Mouse (Mus musculus): ENCODE measurements at regions not wholly inside any gene's neighbourhood (a gene's known extent, or its start where the extent isn't known, plus 50 kb on each side); places are given as distances from the start of the nearest gene placed in this dataset.

GRCm38 (mm10) chr3:127987583-127987982 is 91.5 kb upstream of the Fam241a start:
- DNase-seq: no peak
- Histone ChIP-seq H3K36me3 (ENCODE audit: control insufficient read depth, insufficient read depth, low read length) (no peaks in the 10 kb centered on the region), H3K27me3 (ENCODE audit: control insufficient read depth, insufficient read depth, low read length) (no peaks in the 10 kb centered on the region), H3K4me1 (replicated peaks; ENCODE audit: control insufficient read depth, insufficient read depth, low read length) (no peaks in the 10 kb centered on the region), H3K4me3 (ENCODE audit: control insufficient read depth, insufficient read depth, low read length) (no peak overlapping the region), H3K27ac (ENCODE audit: control insufficient read depth, insufficient read depth, low read length) (no peak overlapping the region)
- 80% methylated on average over 6 of the region's 6 CpGs for WGBS
- no peak for TF ChIP-seq CTCF (IDR thresholded peaks at IDR 0.05; ENCODE audit: borderline replicate concordance, control insufficient read depth, extremely low read depth, insufficient read depth, low read length, poor library complexity)
- TF ChIP-seq POLR2A (IDR thresholded peaks at IDR 0.05; ENCODE audit: control insufficient read depth, extremely low read depth, insufficient read depth, low read length, poor library complexity): no peak

GRCm38 (mm10) chr3:127985165-127985564 is 89.0 kb upstream of the Fam241a start:
- Histone ChIP-seq H3K27ac (ENCODE audit: control insufficient read depth, insufficient read depth, low read length) (no peak overlapping the region), H3K27me3 (ENCODE audit: control insufficient read depth, insufficient read depth, low read length) (no peaks in the 10 kb centered on the region), H3K4me1 (replicated peaks; ENCODE audit: control insufficient read depth, insufficient read depth, low read length) (no peaks in the 10 kb centered on the region), H3K4me3 (ENCODE audit: control insufficient read depth, insufficient read depth, low read length) (no peak overlapping the region), H3K36me3 (ENCODE audit: control insufficient read depth, insufficient read depth, low read length) (no peaks in the 10 kb centered on the region)
- TF ChIP-seq POLR2A (IDR thresholded peaks at IDR 0.05; ENCODE audit: control insufficient read depth, extremely low read depth, insufficient read depth, low read length, poor library complexity): no peak
- no peak for TF ChIP-seq CTCF (IDR thresholded peaks at IDR 0.05; ENCODE audit: borderline replicate concordance, control insufficient read depth, extremely low read depth, insufficient read depth, low read length, poor library complexity)
- DNase-seq: no peak
- 96% methylated on average over 3 of the region's 3 CpGs for WGBS

- no peak for DNase-seq
- WGBS: 75% methylated on average over 6 of the region's 6 CpGs
- no peak for TF ChIP-seq CTCF (IDR thresholded peaks at IDR 0.05; ENCODE audit: borderline replicate concordance, control insufficient read depth, extremely low read depth, insufficient read depth, low read length, poor library complexity)
- TF ChIP-seq POLR2A (IDR thresholded peaks at IDR 0.05; ENCODE audit: control insufficient read depth, extremely low read depth, insufficient read depth, low read length, poor library complexity): no peak
- H3K4me3 ChIP-seq (ENCODE audit: control insufficient read depth, insufficient read depth, low read length): no peak overlapping the region
- H3K27ac ChIP-seq (ENCODE audit: control insufficient read depth, insufficient read depth, low read length): no peak overlapping the region
- H3K4me1 ChIP-seq (replicated peaks; ENCODE audit: control insufficient read depth, insufficient read depth, low read length): no peaks in the 10 kb centered on the region
- H3K36me3 ChIP-seq (ENCODE audit: control insufficient read depth, insufficient read depth, low read length): no peaks in the 10 kb centered on the region
- H3K27me3 ChIP-seq (ENCODE audit: control insufficient read depth, insufficient read depth, low read length): no peaks in the 10 kb centered on the region
These were observed 81.1 kb upstream of the Fam241a start for GRCm38 (mm10) chr3:127977240-127977639.

GRCm38 (mm10) chr3:127970891-127971290 is 74.8 kb upstream of the Fam241a start:
- Histone ChIP-seq H3K27ac (ENCODE audit: control insufficient read depth, insufficient read depth, low read length) (no peak overlapping the region), H3K27me3 (ENCODE audit: control insufficient read depth, insufficient read depth, low read length) (no peaks in the 10 kb centered on the region), H3K4me1 (replicated peaks; ENCODE audit: control insufficient read depth, insufficient read depth, low read length) (no peaks in the 10 kb centered on the region), H3K36me3 (ENCODE audit: control insufficient read depth, insufficient read depth, low read length) (no peaks in the 10 kb centered on the region), H3K4me3 (ENCODE audit: control insufficient read depth, insufficient read depth, low read length) (no peak overlapping the region)
- TF ChIP-seq POLR2A (IDR thresholded peaks at IDR 0.05; ENCODE audit: control insufficient read depth, extremely low read depth, insufficient read depth, low read length, poor library complexity) (no peak), CTCF (IDR thresholded peaks at IDR 0.05; ENCODE audit: borderline replicate concordance, control insufficient read depth, extremely low read depth, insufficient read depth, low read length, poor library complexity) (peak; percentile 16; the same call in 1 of the 2 replicates)
- peak; percentile 39 for DNase-seq
- WGBS: 13% methylated on average over 5 of the region's 5 CpGs

- no peak overlapping the region for H3K27ac ChIP-seq (ENCODE audit: control insufficient read depth, insufficient read depth, low read length)
- H3K4me3 ChIP-seq (ENCODE audit: control insufficient read depth, insufficient read depth, low read length): no peak overlapping the region
- no peak for DNase-seq
- TF ChIP-seq CTCF (IDR thresholded peaks at IDR 0.05; ENCODE audit: borderline replicate concordance, control insufficient read depth, extremely low read depth, insufficient read depth, low read length, poor library complexity) (no peak), POLR2A (IDR thresholded peaks at IDR 0.05; ENCODE audit: control insufficient read depth, extremely low read depth, insufficient read depth, low read length, poor library complexity) (no peak)
- no peaks in the 10 kb centered on the region for H3K36me3 ChIP-seq (ENCODE audit: control insufficient read depth, insufficient read depth, low read length)
- no peaks in the 10 kb centered on the region for H3K27me3 ChIP-seq (ENCODE audit: control insufficient read depth, insufficient read depth, low read length)
- H3K4me1 ChIP-seq (replicated peaks; ENCODE audit: control insufficient read depth, insufficient read depth, low read length): no peaks in the 10 kb centered on the region
- WGBS: 92% methylated on average over 10 of the region's 10 CpGs
These were observed 71.0 kb upstream of the Fam241a start for GRCm38 (mm10) chr3:127967170-127967569.

- H3K4me1 ChIP-seq (replicated peaks; ENCODE audit: control insufficient read depth, insufficient read depth, low read length): no peaks in the 10 kb centered on the region
- H3K36me3 ChIP-seq (ENCODE audit: control insufficient read depth, insufficient read depth, low read length): no peaks in the 10 kb centered on the region
- H3K27me3 ChIP-seq (ENCODE audit: control insufficient read depth, insufficient read depth, low read length): no peaks in the 10 kb centered on the region
- WGBS: 98% methylated on average over 4 of the region's 4 CpGs
- H3K4me3 ChIP-seq (ENCODE audit: control insufficient read depth, insufficient read depth, low read length): no peak overlapping the region
- H3K27ac ChIP-seq (ENCODE audit: control insufficient read depth, insufficient read depth, low read length): no peak overlapping the region
- no peak for TF ChIP-seq CTCF (IDR thresholded peaks at IDR 0.05; ENCODE audit: borderline replicate concordance, control insufficient read depth, extremely low read depth, insufficient read depth, low read length, poor library complexity)
- TF ChIP-seq POLR2A (IDR thresholded peaks at IDR 0.05; ENCODE audit: control insufficient read depth, extremely low read depth, insufficient read depth, low read length, poor library complexity): no peak
- no peak for DNase-seq
These were observed 70.1 kb upstream of the Fam241a start for GRCm38 (mm10) chr3:127966214-127966613.

All from thymus, adult 2 months (tissue).